Mouse (Mus musculus) hindbrain, postnatal 0 days (tissue): ENCODE results near the gene Senp5. TPM values are rescaled to one million over a fixed set of nuclear protein-coding genes. Genes with fewer than 3 reads are reported as not detected.

Source experiments
- ATAC-seq: fragments of 200-750 bp; cut with Nextera tagmentation; 2 replicates; pipeline ENCODE4 v1.8.0; 2017; ENCODE audit warnings: mild to moderate bottlenecking, moderate TSS enrichment, moderate library complexity
- DNase-seq: peaks from one replicate; pipeline ENCODE4 v3.0.0-alpha.2; 2015; ENCODE audit warnings: low spot score
- H3K27ac ChIP-seq: fragments of 300-500 bp; sonication (generic); 2 replicates; pipeline ENCODE4 v1.5.1; 2014; ENCODE audit warnings: mild to moderate bottlenecking
- H3K27me3 ChIP-seq: fragments of 300-500 bp; sonication (generic); 2 replicates; pipeline ENCODE4 v1.6.1; 2014; ENCODE audit warnings: low read length, mixed read lengths; ENCODE audit not compliant: insufficient read depth
- H3K36me3 ChIP-seq: fragments of 300-500 bp; sonication (generic); 2 replicates; pipeline ENCODE4 v1.6.1; 2014; ENCODE audit warnings: low read length, mixed read lengths; ENCODE audit not compliant: insufficient read depth
- H3K4me1 ChIP-seq: fragments of 300-500 bp; sonication (generic); 2 replicates; pipeline ENCODE4 v1.6.1; 2014; ENCODE audit warnings: antibody characterized with exemption, low read length, mixed read lengths; ENCODE audit not compliant: insufficient read depth
- H3K4me2 ChIP-seq: fragments of 300-500 bp; sonication (generic); 2 replicates; pipeline ENCODE4 v1.6.1; 2014; ENCODE audit warnings: low read depth, mild to moderate bottlenecking, low read length, moderate library complexity, mixed read lengths
- H3K4me3 ChIP-seq: fragments of 300-500 bp; sonication (generic); 2 replicates; pipeline ENCODE4 v1.5.1; 2014; ENCODE audit warnings: low read length
- H3K9ac ChIP-seq: fragments of 300-500 bp; sonication (generic); replicated peaks from 2 replicates; pipeline ENCODE4 v1.6.1; 2014; ENCODE audit warnings: mild to moderate bottlenecking, low read length, moderate library complexity, mixed read lengths
- H3K9me3 ChIP-seq: fragments of 300-500 bp; sonication (generic); 2 replicates; pipeline ENCODE4 v1.6.1; 2016; ENCODE audit warnings: low read length, mixed read lengths
- CTCF ChIP-seq: IDR thresholded peaks from 2 replicates; pipeline ENCODE4 v1.5.1; 2016; ENCODE audit warnings: antibody characterized with exemption, control low read depth, low read depth
- WGBS: fragments of 180-500 bp; shearing (Covaris S2); extraction: QIAGEN DNeasy Blood & Tissue Kit; methylation state at CpG from one replicate; pipeline ENCODE4 v1.1.7; 2014; 5-methylcytosine and 5-hydroxymethylcytosine counted together
- polyA plus RNA-seq: library from polyadenylated mRNA; unstranded; fragments of >200 nt; fragmentation: Nextera tagmentation; extraction: Ambion mirVana; gene quantifications from 2 replicates; pipeline ENCODE4 v1.2.1, GENCODE M21; 2015
- total RNA-seq: library from RNA; depleted of rRNA; stranded (reverse); fragments of >200 nt; gene quantifications from 2 replicates; pipeline ENCODE4 v1.2.3, GENCODE M21; 2014

The Senp5 gene
- total and polyA plus RNA-seq, 2 experiments from 2014 or later = 11.8 to 21.4 TPM

GRCm38 (mm10) chr16:32004731-32005130 lies 1.6 kb upstream of the Senp5 start:
- no peak for ATAC-seq
- H3K4me3 ChIP-seq = no peak overlapping the region
- H3K27me3 ChIP-seq = no peaks in the 10 kb centered on the region
- TF ChIP-seq CTCF = no peak
- peaks cover 12% of the 10 kb centered on the region for H3K4me1 ChIP-seq
- WGBS = 94% methylated on average over 3 of the region's 3 CpGs
- H3K27ac ChIP-seq = no peak overlapping the region
- DNase-seq = no peak
- no peak overlapping the region for H3K9ac ChIP-seq
- no peaks in the 10 kb centered on the region for H3K36me3 ChIP-seq
- no peak overlapping the region for H3K4me2 ChIP-seq
- H3K9me3 ChIP-seq = no peaks in the 10 kb centered on the region

- no peak overlapping the region for H3K27ac ChIP-seq
- H3K36me3 ChIP-seq = 0 out of 2 replicates have a peak, but pooled peaks cover 6% of the 10 kb centered on the region
- TF ChIP-seq CTCF = no peak
These were observed 6.7 kb downstream of the Senp5 start for GRCm38 (mm10) chr16:31996371-31996770.

GRCm38 (mm10) chr16:31993946-31994345 lies 9.1 kb downstream of the Senp5 start:
- DNase-seq (no peak), ATAC-seq (no peak)
- Histone ChIP-seq H3K4me3 (no peak overlapping the region), H3K27ac (no peak overlapping the region), H3K27me3 (no peaks in the 10 kb centered on the region), H3K9ac (no peak overlapping the region), H3K9me3 (no peaks in the 10 kb centered on the region), H3K4me1 (no peaks in the 10 kb centered on the region), H3K36me3 (peaks cover 16% of the 10 kb centered on the region), H3K4me2 (no peak overlapping the region)
- TF ChIP-seq CTCF = no peak

More at GRCm38 (mm10) chr16:31996371-31996770, 6.7 kb downstream of the Senp5 start:
- Histone ChIP-seq H3K27me3 (no peaks in the 10 kb centered on the region), H3K9me3 (no peaks in the 10 kb centered on the region), H3K4me1 (peaks cover under 1% of the 10 kb centered on the region; the same call in 1 of the 2 replicates), H3K9ac (no peak overlapping the region), H3K4me3 (no peak overlapping the region), H3K4me2 (no peak overlapping the region)
- WGBS = 82% methylated on average over 5 of the region's 5 CpGs
- ATAC-seq = no peak
- DNase-seq = no peak

GRCm38 (mm10) chr16:31993195-31993594 lies 9.9 kb downstream of the Senp5 start:
- H3K9me3 ChIP-seq = no peaks in the 10 kb centered on the region
- WGBS = 98% methylated on average over 4 of the region's 4 CpGs
- no peaks in the 10 kb centered on the region for H3K4me1 ChIP-seq
- ATAC-seq (no peak), DNase-seq (no peak)
- no peak overlapping the region for H3K4me2 ChIP-seq
- no peak overlapping the region for H3K4me3 ChIP-seq
- H3K27me3 ChIP-seq = no peaks in the 10 kb centered on the region
- H3K27ac ChIP-seq = no peak overlapping the region
- H3K9ac ChIP-seq = no peak overlapping the region
- TF ChIP-seq CTCF = no peak
- peaks cover 23% of the 10 kb centered on the region for H3K36me3 ChIP-seq

- Histone ChIP-seq H3K4me2 (no peak overlapping the region), H3K9ac (no peak overlapping the region), H3K27me3 (no peaks in the 10 kb centered on the region), H3K27ac (no peak overlapping the region), H3K36me3 (peaks cover 26% of the 10 kb centered on the region), H3K9me3 (no peaks in the 10 kb centered on the region), H3K4me1 (no peaks in the 10 kb centered on the region), H3K4me3 (no peak overlapping the region)
- TF ChIP-seq CTCF = no peak
- 47% methylated on average over 1 of the region's 1 CpGs for WGBS
- ATAC-seq (no peak), DNase-seq (no peak)
These were observed 11.0 kb downstream of the Senp5 start for GRCm38 (mm10) chr16:31992039-31992438.

- DNase-seq = no peak
- Histone ChIP-seq H3K9me3 (no peaks in the 10 kb centered on the region), H3K4me1 (no peaks in the 10 kb centered on the region), H3K27ac (no peak overlapping the region), H3K36me3 (peaks cover 20% of the 10 kb centered on the region; the same call in 1 of the 2 replicates), H3K4me2 (no peak overlapping the region), H3K9ac (no peak overlapping the region), H3K27me3 (no peaks in the 10 kb centered on the region), H3K4me3 (no peak overlapping the region)
- WGBS = 81% methylated on average over 5 of the region's 5 CpGs
- TF ChIP-seq CTCF = no peak
- no peak for ATAC-seq
These were observed 22.1 kb downstream of the Senp5 start for GRCm38 (mm10) chr16:31980946-31981345.

GRCm38 (mm10) chr16:31979501-31979900 lies 23.6 kb downstream of the Senp5 start:
- 95% methylated on average over 3 of the region's 3 CpGs for WGBS
- Histone ChIP-seq H3K27ac (no peak overlapping the region), H3K4me3 (no peak overlapping the region), H3K9ac (no peak overlapping the region), H3K27me3 (no peaks in the 10 kb centered on the region), H3K4me2 (no peak overlapping the region), H3K36me3 (peaks cover 25% of the 10 kb centered on the region), H3K4me1 (no peaks in the 10 kb centered on the region), H3K9me3 (no peaks in the 10 kb centered on the region)
- ATAC-seq (no peak), DNase-seq (no peak)
- TF ChIP-seq CTCF = no peak
